Mouse (Mus musculus) macrophage (primary cell): ENCODE results near the gene Mea1. TPM values are rescaled to one million over a fixed set of nuclear protein-coding genes. Genes with fewer than 3 reads are reported as not detected.

ENCODE experiments used
- H3K27ac ChIP-seq: fragments of 350-480 bp; formaldehyde crosslinking; 2 replicates; pipeline ENCODE4 v1.9.0; 2021
- H3K36me3 ChIP-seq: fragments of 350-480 bp; formaldehyde crosslinking; 2 replicates; pipeline ENCODE4 v1.9.0; 2021; ENCODE audit errors: inconsistent target
- H3K4me3 ChIP-seq: fragments of 350-480 bp; formaldehyde crosslinking; 2 replicates; pipeline ENCODE4 v1.9.0; 2021; ENCODE audit errors: inconsistent target
- H3K79me2 ChIP-seq: fragments of 350-480 bp; formaldehyde crosslinking; 2 replicates; pipeline ENCODE4 v1.9.0; 2021; ENCODE audit errors: inconsistent target
- WGBS: methylation state at CpG from one replicate; pipeline ENCODE4 v1.1.7; 2026; ENCODE audit warnings: inconsistent platforms; ENCODE audit not compliant: missing documents; 5-methylcytosine and 5-hydroxymethylcytosine counted together
- polyA plus RNA-seq: library from polyadenylated mRNA; stranded (reverse); fragments of 250-400 nt; gene quantifications from 3 replicates; pipeline ENCODE4 v1.2.4, GENCODE M21; 2018; ENCODE audit warnings: inconsistent platforms

Gene Mea1
- polyA plus RNA-seq, 1 experiment from 2014 or later = 96.1 TPM

GRCm38 (mm10) chr17:46680760-46681373 is 2.3 kb downstream of the Mea1 start, which contains the start of gene Klhdc3:
TSS of gene Klhdc3 (minus strand) at chr17:46680914.
- Histone ChIP-seq H3K36me3 (peaks cover 52% of the 10 kb centered on the region), H3K27ac (peak within 1 kb of the TSS; percentile 57), H3K79me2 (peaks cover 42% of the 10 kb centered on the region), H3K4me3 (peak within 1 kb of the TSS; percentile 82)
- WGBS = 2% methylated on average over 47 of the region's 49 CpGs

- Histone ChIP-seq H3K4me3 (peak overlapping the region; percentile 82), H3K79me2 (peaks cover 42% of the 10 kb centered on the region), H3K27ac (peak overlapping the region; percentile 57), H3K36me3 (peaks cover 50% of the 10 kb centered on the region)
- WGBS = 32% methylated on average over 12 of the region's 12 CpGs
These were observed 3.0 kb downstream of the Mea1 start for GRCm38 (mm10) chr17:46681466-46682118.

- H3K79me2 ChIP-seq = peaks cover 33% of the 10 kb centered on the region
- 95% methylated on average over 16 of the region's 16 CpGs for WGBS
- no peak overlapping the region for H3K4me3 ChIP-seq
- peaks cover 48% of the 10 kb centered on the region for H3K36me3 ChIP-seq
- H3K27ac ChIP-seq = no peak overlapping the region
These were observed 4.2 kb downstream of the Mea1 start for GRCm38 (mm10) chr17:46682654-46683389.

GRCm38 (mm10) chr17:46685913-46686312 is 7.3 kb downstream of the Mea1 start:
- H3K4me3 ChIP-seq = no peak overlapping the region
- peaks cover 45% of the 10 kb centered on the region for H3K36me3 ChIP-seq
- H3K27ac ChIP-seq = no peak overlapping the region
- H3K79me2 ChIP-seq = peaks cover 6% of the 10 kb centered on the region; the same call in 1 of the 2 replicates
- 88% methylated on average over 6 of the region's 6 CpGs for WGBS

GRCm38 (mm10) chr17:46690665-46691064 is 12.1 kb downstream of the Mea1 start:
- Histone ChIP-seq H3K4me3 (no peak overlapping the region), H3K36me3 (peaks cover 18% of the 10 kb centered on the region), H3K27ac (no peak overlapping the region), H3K79me2 (no peaks in the 10 kb centered on the region; the same call in 1 of the 2 replicates)
- WGBS = 99% methylated on average over 11 of the region's 12 CpGs

- no peak overlapping the region for H3K27ac ChIP-seq
- peaks cover 12% of the 10 kb centered on the region; the same call in 1 of the 2 replicates for H3K36me3 ChIP-seq
- no peak overlapping the region for H3K4me3 ChIP-seq
- H3K79me2 ChIP-seq = peaks cover 2% of the 10 kb centered on the region; the same call in 1 of the 2 replicates
- WGBS = 100% methylated on average over 2 of the region's 2 CpGs
These were observed 12.8 kb downstream of the Mea1 start for GRCm38 (mm10) chr17:46691390-46691789.

- no peak overlapping the region for H3K4me3 ChIP-seq
- WGBS = 93% methylated on average over 1 of the region's 1 CpGs
- H3K79me2 ChIP-seq = peaks cover 12% of the 10 kb centered on the region; the same call in 1 of the 2 replicates
- H3K36me3 ChIP-seq = no peaks in the 10 kb centered on the region
- H3K27ac ChIP-seq = no peak overlapping the region
These were observed 16.0 kb downstream of the Mea1 start for GRCm38 (mm10) chr17:46694517-46695063.

- WGBS = 91% methylated on average over 6 of the region's 6 CpGs
- Histone ChIP-seq H3K36me3 (no peaks in the 10 kb centered on the region), H3K79me2 (peaks cover 44% of the 10 kb centered on the region), H3K27ac (no peak overlapping the region), H3K4me3 (no peak overlapping the region)
These were observed 19.9 kb downstream of the Mea1 start for GRCm38 (mm10) chr17:46698515-46698914.

- no peak overlapping the region for H3K4me3 ChIP-seq
- no peaks in the 10 kb centered on the region for H3K36me3 ChIP-seq
- no peak overlapping the region for H3K27ac ChIP-seq
- H3K79me2 ChIP-seq = peaks cover 51% of the 10 kb centered on the region
- 95% methylated on average over 5 of the region's 5 CpGs for WGBS
These were observed 20.7 kb downstream of the Mea1 start for GRCm38 (mm10) chr17:46699245-46699644.

GRCm38 (mm10) chr17:46699912-46700311 is 21.3 kb downstream of the Mea1 start:
- WGBS = 97% methylated on average over 3 of the region's 3 CpGs
- no peaks in the 10 kb centered on the region for H3K36me3 ChIP-seq

GRCm38 (mm10) chr17:46701489-46701888 is 22.9 kb downstream of the Mea1 start:
- Histone ChIP-seq H3K4me3 (no peak overlapping the region), H3K27ac (no peak overlapping the region), H3K36me3 (no peaks in the 10 kb centered on the region), H3K79me2 (peaks cover 49% of the 10 kb centered on the region)
- 89% methylated on average over 12 of the region's 12 CpGs for WGBS

More at GRCm38 (mm10) chr17:46699912-46700311, 21.3 kb downstream of the Mea1 start:
- Histone ChIP-seq H3K27ac (no peak overlapping the region), H3K4me3 (no peak overlapping the region), H3K79me2 (peaks cover 52% of the 10 kb centered on the region)

GRCm38 (mm10) chr17:46702100-46702499 is 23.5 kb downstream of the Mea1 start:
- H3K36me3 ChIP-seq = no peaks in the 10 kb centered on the region
- WGBS = 97% methylated on average over 12 of the region's 12 CpGs
- no peak overlapping the region for H3K4me3 ChIP-seq
- no peak overlapping the region for H3K27ac ChIP-seq
- peaks cover 45% of the 10 kb centered on the region for H3K79me2 ChIP-seq

GRCm38 (mm10) chr17:46702506-46702905 is 23.9 kb downstream of the Mea1 start:
- no peaks in the 10 kb centered on the region for H3K36me3 ChIP-seq
- H3K27ac ChIP-seq = no peak overlapping the region
- H3K79me2 ChIP-seq = peaks cover 43% of the 10 kb centered on the region
- 97% methylated on average over 5 of the region's 5 CpGs for WGBS
- H3K4me3 ChIP-seq = no peak overlapping the region

- WGBS = 7% methylated on average over 40 of the region's 41 CpGs
- Histone ChIP-seq H3K27ac (no peak overlapping the region), H3K79me2 (peaks cover 40% of the 10 kb centered on the region), H3K36me3 (no peaks in the 10 kb centered on the region), H3K4me3 (peak overlapping the region; percentile 53)
These were observed 25.6 kb downstream of the Mea1 start for GRCm38 (mm10) chr17:46703971-46704886.
